Mouse (Mus musculus) heart, embryonic 12.5 days (tissue): ENCODE measurements around the gene Ruvbl2. TPM values are rescaled to one million over a fixed set of nuclear protein-coding genes. Genes with fewer than 3 reads are reported as not detected.
"Not testable (repeated sequence)": the region's sequence is repeated elsewhere in the genome, so short reads cannot be mapped to it uniquely, and the experiment has no call there.

Source experiments
- ATAC-seq: fragments of 200-750 bp; cut with Nextera tagmentation; 2 replicates; pipeline ENCODE4 v1.8.0; 2017; ENCODE audit warnings: moderate TSS enrichment, moderate library complexity; ENCODE audit not compliant: insufficient number of reproducible peaks, low FRiP score
- H3K27ac ChIP-seq: fragments of 300-500 bp; sonication (generic); 2 replicates; pipeline ENCODE4 v1.5.1; 2016; ENCODE audit warnings: mild to moderate bottlenecking, moderate library complexity; ENCODE audit not compliant: poor library complexity, severe bottlenecking
- H3K27me3 ChIP-seq: fragments of 300-500 bp; sonication (generic); replicated peaks from 2 replicates; pipeline ENCODE4 v1.6.1; 2016; ENCODE audit warnings: mild to moderate bottlenecking, moderate library complexity
- H3K36me3 ChIP-seq: fragments of 300-500 bp; sonication (generic); 2 replicates; pipeline ENCODE4 v1.6.1; 2016; ENCODE audit warnings: mild to moderate bottlenecking, moderate library complexity
- H3K4me1 ChIP-seq: fragments of 300-500 bp; sonication (generic); replicated peaks from 2 replicates; pipeline ENCODE4 v1.6.1; 2016; ENCODE audit warnings: mild to moderate bottlenecking
- H3K4me2 ChIP-seq: fragments of 300-500 bp; sonication (generic); 2 replicates; pipeline ENCODE4 v1.6.1; 2016; ENCODE audit warnings: mild to moderate bottlenecking, moderate library complexity
- H3K4me3 ChIP-seq: fragments of 300-500 bp; sonication (generic); 2 replicates; pipeline ENCODE4 v1.5.1; 2016; ENCODE audit warnings: mild to moderate bottlenecking
- H3K9ac ChIP-seq: fragments of 300-500 bp; sonication (generic); 2 replicates; pipeline ENCODE4 v1.6.1; 2016; ENCODE audit warnings: mild to moderate bottlenecking, moderate library complexity
- H3K9me3 ChIP-seq: fragments of 300-500 bp; sonication (generic); replicated peaks from 2 replicates; pipeline ENCODE4 v1.6.1; 2016; ENCODE audit warnings: mild to moderate bottlenecking, moderate library complexity
- WGBS: fragments of 180-500 bp; shearing (Covaris S2); methylation state at CpG from one replicate; pipeline ENCODE4 v1.1.7; 2016; 5-methylcytosine and 5-hydroxymethylcytosine counted together
- polyA plus RNA-seq: library from polyadenylated mRNA; unstranded; fragments of >200 nt; fragmentation: Nextera tagmentation; extraction: Ambion mirVana; gene quantifications from 2 replicates; pipeline ENCODE4 v1.2.1, GENCODE M21; 2016

The Ruvbl2 gene
- polyA plus RNA-seq, 1 experiment from 2014 or later = 80.7 TPM

DNA sequence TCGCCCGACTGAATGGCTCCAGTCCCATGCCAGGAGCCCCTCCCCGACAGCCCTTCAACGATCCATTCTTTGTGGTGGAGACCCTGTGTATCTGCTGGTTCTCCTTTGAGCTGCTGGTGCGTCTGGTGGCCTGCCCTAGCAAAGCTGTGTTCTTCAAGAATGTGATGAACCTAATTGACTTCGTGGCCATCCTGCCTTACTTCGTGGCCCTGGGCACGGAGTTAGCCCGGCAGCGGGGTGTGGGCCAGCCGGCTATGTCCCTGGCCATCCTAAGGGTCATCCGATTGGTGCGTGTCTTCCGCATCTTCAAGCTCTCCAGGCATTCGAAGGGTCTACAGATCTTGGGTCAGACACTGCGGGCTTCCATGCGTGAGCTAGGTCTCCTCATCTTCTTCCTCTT is 28.9 kb downstream of the Ruvbl2 start:
- H3K27ac ChIP-seq = no peak overlapping the region
- WGBS = 84% methylated on average over 17 of the region's 17 CpGs
- H3K9me3 ChIP-seq = 0 out of 2 replicates have a peak, but pooled peaks cover 3% of the 10 kb centered on the region
- no peak overlapping the region for H3K4me2 ChIP-seq
- no peak overlapping the region for H3K4me3 ChIP-seq
- ATAC-seq = no peak
- no peaks in the 10 kb centered on the region for H3K36me3 ChIP-seq
- no peak overlapping the region for H3K9ac ChIP-seq
- peaks cover 73% of the 10 kb centered on the region for H3K27me3 ChIP-seq
- H3K4me1 ChIP-seq = peaks cover 29% of the 10 kb centered on the region

DNA sequence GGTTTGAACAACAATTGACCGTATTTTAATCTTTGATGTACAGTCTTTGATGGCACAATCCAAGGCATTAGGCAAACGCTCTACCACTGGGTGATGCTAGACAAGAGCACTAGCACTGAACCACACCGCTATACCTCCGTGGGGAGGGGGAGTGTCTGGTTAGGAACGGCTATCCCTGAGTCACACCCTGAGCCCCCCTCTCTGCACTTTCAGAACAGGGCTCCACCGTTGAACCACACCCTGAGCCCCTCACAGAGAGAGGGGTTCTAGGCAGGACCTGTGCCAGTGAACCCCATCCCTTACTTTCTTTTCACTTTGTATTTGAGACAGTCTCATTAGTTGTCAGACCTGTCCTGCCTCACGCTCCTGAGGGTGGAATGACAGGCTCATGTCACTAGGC is 29.5 kb downstream of the Ruvbl2 start:
- Histone ChIP-seq H3K27ac (no peak overlapping the region), H3K9me3 (0 out of 2 replicates have a peak, but pooled peaks cover 3% of the 10 kb centered on the region), H3K9ac (no peak overlapping the region), H3K36me3 (no peaks in the 10 kb centered on the region), H3K4me2 (no peak overlapping the region), H3K4me3 (no peak overlapping the region), H3K4me1 (peaks cover 23% of the 10 kb centered on the region), H3K27me3 (peaks cover 69% of the 10 kb centered on the region)
- no peak for ATAC-seq
- 64% methylated on average over 7 of the region's 7 CpGs for WGBS

GRCm38 (mm10) chr7:45407836-45408235 is 30.1 kb downstream of the Ruvbl2 start:
- WGBS = 77% methylated on average over 10 of the region's 10 CpGs
- Histone ChIP-seq H3K9ac (no peak overlapping the region), H3K36me3 (no peaks in the 10 kb centered on the region), H3K4me1 (peaks cover 17% of the 10 kb centered on the region), H3K4me3 (no peak overlapping the region), H3K9me3 (0 out of 2 replicates have a peak, but pooled peaks cover 3% of the 10 kb centered on the region), H3K27me3 (peaks cover 69% of the 10 kb centered on the region), H3K4me2 (no peak overlapping the region), H3K27ac (no peak overlapping the region)
- no peak for ATAC-seq

DNA sequence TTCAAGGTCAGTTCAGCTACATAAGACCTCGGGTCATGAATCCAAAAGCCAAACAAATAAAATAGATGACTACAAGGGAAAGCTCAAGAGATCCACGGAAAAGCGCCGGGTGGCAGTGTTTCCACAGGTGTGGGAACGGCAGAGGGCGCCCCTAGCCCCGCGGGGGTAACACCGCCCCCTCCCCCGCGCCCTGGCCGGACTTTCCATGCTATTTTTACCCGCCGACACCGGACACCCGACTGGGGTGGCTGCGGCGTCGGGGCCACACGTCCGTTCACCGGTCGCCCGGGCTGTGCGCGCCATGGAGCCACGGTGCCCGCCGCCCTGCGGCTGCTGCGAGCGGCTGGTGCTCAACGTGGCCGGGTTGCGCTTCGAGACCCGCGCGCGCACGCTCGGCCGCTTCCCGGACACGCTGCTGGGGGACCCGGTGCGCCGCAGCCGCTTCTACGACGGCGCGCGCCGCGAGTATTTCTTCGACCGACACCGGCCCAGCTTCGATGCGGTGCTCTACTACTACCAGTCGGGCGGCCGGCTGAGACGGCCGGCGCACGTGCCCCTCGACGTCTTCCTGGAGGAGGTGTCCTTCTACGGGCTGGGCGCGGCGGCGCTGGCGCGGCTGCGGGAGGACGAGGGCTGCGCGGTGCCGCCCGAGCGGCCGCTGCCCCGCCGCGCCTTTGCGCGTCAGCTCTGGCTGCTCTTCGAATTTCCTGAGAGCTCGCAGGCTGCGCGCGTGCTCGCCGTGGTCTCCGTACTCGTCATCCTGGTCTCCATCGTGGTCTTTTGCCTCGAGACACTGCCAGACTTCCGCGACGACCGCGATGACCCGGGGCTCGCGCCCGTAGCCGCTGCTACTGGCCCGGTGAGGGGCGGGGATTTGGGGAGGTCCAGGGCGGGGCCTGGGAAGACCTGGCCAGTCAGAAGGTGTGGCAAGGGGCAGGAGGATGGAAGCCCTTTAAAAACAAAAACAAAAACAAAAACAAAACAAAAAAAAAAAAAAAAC is 31.4 kb downstream of the Ruvbl2 start:
- Histone ChIP-seq H3K4me2 (peak overlapping the region; percentile 85), H3K9ac (peak overlapping the region; percentile 65), H3K9me3 (0 out of 2 replicates have a peak, but pooled peaks cover 3% of the 10 kb centered on the region), H3K27me3 (peaks cover 60% of the 10 kb centered on the region), H3K27ac (no peak overlapping the region), H3K4me3 (peak overlapping the region; percentile 47), H3K4me1 (peaks cover 12% of the 10 kb centered on the region; the same call in 1 of the 2 replicates), H3K36me3 (no peaks in the 10 kb centered on the region)
- 0 out of 2 replicates have a peak, but pooled peaks have one; percentile 15 for ATAC-seq
- 2% methylated on average over 114 of the region's 114 CpGs for WGBS

DNA sequence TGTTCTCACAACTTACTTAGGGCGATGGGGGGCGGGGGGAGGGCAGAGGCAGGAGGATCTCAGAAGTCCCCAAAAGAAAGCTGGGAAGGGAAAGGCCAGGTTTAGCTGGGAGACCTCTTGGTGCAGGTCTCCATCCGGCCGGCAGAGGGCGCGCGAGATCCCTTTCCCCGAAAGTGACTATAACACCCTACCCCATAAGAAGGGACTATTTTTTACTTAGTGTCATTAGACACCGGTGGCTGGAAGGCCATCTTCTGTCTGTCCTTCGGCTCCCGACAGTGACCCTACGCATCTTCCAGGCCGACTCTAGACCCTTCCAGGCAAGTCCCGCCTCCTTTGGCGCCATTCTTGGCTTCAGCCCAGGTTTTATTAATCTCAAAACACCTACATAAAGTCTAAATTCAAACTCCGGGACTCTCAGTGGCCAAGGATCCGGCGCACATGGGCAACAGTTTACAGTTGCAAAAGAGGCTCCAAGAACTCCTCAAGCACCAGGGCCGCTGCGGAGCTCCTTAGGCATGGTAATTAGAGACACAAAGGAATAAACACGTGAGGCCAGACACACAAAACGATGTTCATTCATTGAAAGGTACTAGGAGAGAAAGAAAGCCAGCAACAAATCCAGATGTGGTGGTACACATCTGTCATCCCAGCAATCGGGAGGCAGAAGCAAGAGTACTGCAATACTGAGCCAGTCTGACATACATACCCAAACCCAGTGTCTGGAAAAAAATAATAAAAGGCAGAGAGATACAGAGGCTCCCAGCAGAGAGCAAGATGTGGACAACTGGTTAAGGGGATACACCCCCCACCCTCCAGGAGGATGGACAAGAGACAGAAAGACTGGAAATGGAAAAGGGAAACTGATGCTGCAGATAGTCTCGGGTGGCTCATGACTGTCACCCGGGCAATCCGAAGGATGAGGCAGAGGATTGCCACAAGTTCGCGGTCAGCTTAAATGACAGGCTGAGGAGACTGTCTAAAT is 32.5 kb downstream of the Ruvbl2 start, which contains the start of gene Kcna7:
Gene Kcna7, plus strand, starts transcription at position 563 of the 985 bp plus-strand sequence.
- Histone ChIP-seq H3K27me3 (peaks cover 50% of the 10 kb centered on the region), H3K4me3 (peak within 1 kb of the TSS; percentile 47), H3K36me3 (no peaks in the 10 kb centered on the region), H3K9me3 (0 out of 2 replicates have a peak, but pooled peaks cover 3% of the 10 kb centered on the region), H3K4me2 (peak within 1 kb of the TSS; percentile 85), H3K9ac (peak within 1 kb of the TSS; percentile 65), H3K27ac (no peak within 1 kb of the TSS), H3K4me1 (peaks cover 12% of the 10 kb centered on the region; the same call in 1 of the 2 replicates)
- no peak for ATAC-seq
- WGBS = 11% methylated on average over 28 of the region's 28 CpGs

GRCm38 (mm10) chr7:45403532-45404261 is 34.2 kb downstream of the Ruvbl2 start:
- H3K9ac ChIP-seq = no peak overlapping the region
- peaks cover 33% of the 10 kb centered on the region for H3K27me3 ChIP-seq
- WGBS = 44% methylated on average over 6 of the region's 6 CpGs
- H3K27ac ChIP-seq = no peak overlapping the region
- ATAC-seq = no peak
- H3K9me3 ChIP-seq = 0 out of 2 replicates have a peak, but pooled peaks cover 3% of the 10 kb centered on the region
- H3K4me3 ChIP-seq = no peak overlapping the region
- H3K4me2 ChIP-seq = no peak overlapping the region
- H3K36me3 ChIP-seq = no peaks in the 10 kb centered on the region
- peaks cover 12% of the 10 kb centered on the region; the same call in 1 of the 2 replicates for H3K4me1 ChIP-seq

- no peak for ATAC-seq
- Histone ChIP-seq H3K9ac (no peak overlapping the region), H3K27ac (no peak overlapping the region), H3K27me3 (peaks cover 12% of the 10 kb centered on the region), H3K4me3 (no peak overlapping the region), H3K36me3 (no peaks in the 10 kb centered on the region), H3K4me2 (no peak overlapping the region), H3K4me1 (peaks cover 10% of the 10 kb centered on the region; the same call in 1 of the 2 replicates), H3K9me3 (no peaks in the 10 kb centered on the region)
- WGBS = 74% methylated on average over 10 of the region's 10 CpGs
Measured at GRCm38 (mm10) chr7:45401521-45402085, 36.3 kb downstream of the Ruvbl2 start.

DNA sequence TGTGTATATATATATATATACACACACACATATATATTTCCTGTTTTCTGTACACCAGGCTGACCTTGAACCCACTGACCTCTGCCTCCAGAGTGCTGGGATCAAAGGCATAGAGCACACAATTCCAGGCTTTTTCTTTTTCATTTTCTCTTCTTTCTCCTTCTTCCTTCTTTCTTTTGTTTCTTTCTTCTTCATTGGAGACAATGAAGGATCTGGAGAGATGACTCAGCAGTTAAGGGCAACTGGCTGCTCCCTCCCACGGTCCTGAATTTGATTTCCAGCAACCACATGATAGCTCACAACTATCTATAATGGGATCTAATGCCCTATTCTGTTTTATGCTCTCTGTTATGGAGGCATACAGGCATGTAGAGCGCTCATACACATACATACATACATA is 41.1 kb downstream of the Ruvbl2 start:
- no peaks in the 10 kb centered on the region for H3K27me3 ChIP-seq
- no peak for ATAC-seq
- no peak overlapping the region for H3K4me3 ChIP-seq
- no peaks in the 10 kb centered on the region for H3K9me3 ChIP-seq
- H3K36me3 ChIP-seq = peaks cover 10% of the 10 kb centered on the region
- no peak overlapping the region for H3K27ac ChIP-seq
- peaks cover 17% of the 10 kb centered on the region for H3K4me1 ChIP-seq
- WGBS = 67% methylated on average over 2 of the region's 2 CpGs
- H3K9ac ChIP-seq = no peak overlapping the region
- H3K4me2 ChIP-seq = no peak overlapping the region

GRCm38 (mm10) chr7:45396337-45396775 is 41.5 kb downstream of the Ruvbl2 start:
- Histone ChIP-seq H3K4me1 (peaks cover 17% of the 10 kb centered on the region), H3K36me3 (peaks cover 14% of the 10 kb centered on the region), H3K4me2 (peak overlapping the region; percentile 94), H3K27ac (peak overlapping the region; percentile 68; the same call in 1 of the 2 replicates), H3K4me3 (peak overlapping the region; percentile 96)
- not testable (repeated sequence) for H3K9me3 ChIP-seq, H3K9ac ChIP-seq, H3K27me3 ChIP-seq
- ATAC-seq = peak; percentile 46; the same call in 1 of the 2 replicates
- 3% methylated on average over 3 of the region's 3 CpGs for WGBS
